Mouse (Mus musculus): Measurements from ENCODE around the gene Rhbg.

GRCm38 (mm10) chr3:88224929-88225328 is 29.6 kb downstream of the Rhbg start:
- TF ChIP-seq CTCF (IDR thresholded peaks at IDR 0.05) = no peak
- no peak for TF ChIP-seq EP300 (IDR thresholded peaks at IDR 0.05)

Data from lung, postnatal 0 days (tissue).